Mouse (Mus musculus) large intestine, adult 2 months (tissue): ENCODE measurements at regions not wholly inside any gene's neighbourhood (a gene's known extent, or its start where the extent isn't known, plus 50 kb on each side); places are given as distances from the start of the nearest gene placed in this dataset.

Experiments used
- DNase-seq: peaks from one replicate; pipeline ENCODE4 v3.0.0-alpha.2; 2012; ENCODE audit warnings: low read depth, low spot score
- WGBS: fragments of 180-500 bp; shearing (Covaris S2); methylation state at CpG from one replicate; pipeline ENCODE4 v1.1.7; 2018; 5-methylcytosine and 5-hydroxymethylcytosine counted together

DNA sequence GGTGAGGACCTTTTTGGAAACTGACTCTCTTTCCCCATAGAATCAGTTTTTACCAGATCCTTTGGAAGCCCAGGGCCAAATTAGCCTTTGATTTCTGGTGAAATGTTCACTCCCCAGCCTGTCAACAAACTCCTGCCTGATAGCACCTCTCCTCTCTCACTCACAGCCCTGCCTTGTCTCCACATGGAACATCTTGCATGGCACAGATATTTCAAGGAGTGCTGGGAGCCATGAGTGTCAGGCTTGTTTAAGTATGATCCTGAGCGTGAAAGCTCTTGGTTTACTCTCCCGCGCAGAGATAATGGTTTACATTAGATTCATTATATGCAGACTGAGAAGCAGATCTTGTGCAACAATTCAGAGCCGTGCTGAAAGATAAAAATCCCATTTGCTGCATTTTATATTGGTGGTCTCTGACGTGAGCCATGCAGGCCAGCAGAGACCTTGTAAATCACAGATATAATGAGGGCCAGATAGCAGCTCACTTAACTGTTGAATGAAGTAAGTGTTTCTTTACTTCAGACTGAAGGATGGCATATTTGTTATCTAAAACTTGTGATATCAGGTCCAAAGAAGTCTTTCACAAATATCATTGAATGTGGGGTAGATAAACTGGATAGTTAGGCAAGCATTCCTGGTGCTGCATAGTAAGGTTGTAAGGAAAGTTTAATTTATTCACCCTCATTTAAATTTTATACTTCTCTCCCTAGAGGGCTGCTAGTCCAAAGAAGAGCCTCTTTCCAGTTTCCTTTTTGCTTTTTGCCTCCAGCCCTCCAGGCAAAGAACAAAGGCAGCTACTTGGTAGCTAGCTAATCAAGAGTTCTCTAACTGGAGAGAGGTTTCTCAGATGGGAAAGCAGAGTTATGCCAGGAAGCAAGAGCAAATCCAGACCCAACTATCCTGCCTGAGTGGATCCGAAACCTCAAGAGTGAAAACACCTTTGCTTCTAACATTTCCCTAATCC, 81.8 kb downstream of the Tbx18 start:
- WGBS, result 51% methylated on average over 6 of the region's 6 CpGs

DNA sequence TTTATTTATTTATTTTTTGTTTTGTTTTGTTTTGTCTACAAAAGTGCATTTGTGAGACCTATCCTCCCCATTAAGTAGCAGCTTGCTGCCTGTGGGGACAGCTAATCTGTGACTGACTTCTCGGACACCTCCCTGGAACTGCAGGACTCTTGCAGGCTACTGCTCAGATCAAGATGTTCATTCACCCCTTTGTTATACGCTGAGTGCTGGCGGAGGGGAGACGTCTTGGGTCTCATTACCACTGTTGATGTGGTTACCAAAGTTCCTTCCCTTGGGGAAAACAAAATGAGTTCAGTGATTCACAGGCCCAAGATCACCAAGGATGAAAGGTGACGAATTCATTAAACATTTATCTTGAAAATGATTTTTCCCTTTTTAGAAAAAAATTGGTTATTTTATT, 82.7 kb downstream of the Tbx18 start:
- 79% methylated on average over 5 of the region's 5 CpGs for WGBS
- no peak for DNase-seq

More for the DNA sequence above, 81.8 kb downstream of the Tbx18 start:
- no peak for DNase-seq

DNA sequence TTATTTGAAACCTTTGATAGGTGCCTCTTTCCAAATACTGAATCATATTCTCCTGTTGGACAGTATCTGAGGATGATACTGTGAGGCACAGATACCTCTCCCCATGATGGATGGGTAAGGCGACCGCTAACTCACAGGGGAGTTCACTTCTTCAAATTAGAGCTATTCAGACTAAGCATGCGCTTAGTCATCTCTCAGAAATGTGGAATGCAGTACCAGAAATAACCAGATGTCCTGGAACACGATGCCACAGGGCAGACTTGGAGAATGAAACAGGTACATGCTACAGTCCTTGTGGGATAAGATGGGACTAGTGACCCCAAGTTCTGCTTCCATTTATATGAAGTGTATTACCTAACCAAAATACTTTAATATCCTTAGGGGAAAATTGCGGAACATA, 86.0 kb downstream of the Tbx18 start:
- 82% methylated on average over 5 of the region's 5 CpGs for WGBS

DNA sequence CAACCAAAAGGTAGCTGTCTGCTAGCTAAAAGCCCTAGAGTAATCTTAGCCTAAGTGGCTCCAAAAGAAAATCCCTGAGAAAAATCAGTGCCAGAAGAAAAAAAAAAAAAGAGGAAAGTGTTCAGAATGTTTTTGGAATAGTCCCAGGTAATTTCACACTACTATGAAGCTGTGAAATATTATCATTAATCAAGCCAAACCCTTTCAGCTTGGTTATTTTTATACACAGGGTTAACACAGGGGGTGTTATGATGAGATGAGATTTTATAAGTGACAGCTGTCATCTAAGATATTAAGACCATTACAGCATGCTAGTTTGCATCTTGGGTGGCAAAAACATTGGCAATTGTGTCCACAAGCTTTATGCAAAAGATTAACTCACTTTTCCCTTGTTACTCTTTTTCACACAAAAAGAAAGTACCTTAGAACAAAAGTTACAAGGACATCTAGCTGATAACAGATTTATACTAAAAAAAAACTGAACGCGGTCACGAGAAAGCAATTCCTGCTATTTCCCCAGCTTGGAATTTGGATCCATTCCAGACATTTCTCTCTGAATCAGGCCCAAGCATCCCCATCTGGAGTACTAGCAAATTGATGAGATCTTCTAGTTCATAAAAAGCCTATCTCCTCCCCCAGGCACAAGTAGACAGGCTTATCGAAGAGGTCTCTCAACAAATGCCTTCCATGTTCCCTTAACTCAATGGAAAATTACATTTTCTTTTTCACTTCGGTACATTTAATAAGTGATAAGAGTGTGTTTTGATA, 97.0 kb downstream of the Tbx18 start:
- DNase-seq, result no peak
- WGBS, result 71% methylated on average over 5 of the region's 5 CpGs

More for the DNA sequence above, 86.0 kb downstream of the Tbx18 start:
- no peak for DNase-seq

DNA sequence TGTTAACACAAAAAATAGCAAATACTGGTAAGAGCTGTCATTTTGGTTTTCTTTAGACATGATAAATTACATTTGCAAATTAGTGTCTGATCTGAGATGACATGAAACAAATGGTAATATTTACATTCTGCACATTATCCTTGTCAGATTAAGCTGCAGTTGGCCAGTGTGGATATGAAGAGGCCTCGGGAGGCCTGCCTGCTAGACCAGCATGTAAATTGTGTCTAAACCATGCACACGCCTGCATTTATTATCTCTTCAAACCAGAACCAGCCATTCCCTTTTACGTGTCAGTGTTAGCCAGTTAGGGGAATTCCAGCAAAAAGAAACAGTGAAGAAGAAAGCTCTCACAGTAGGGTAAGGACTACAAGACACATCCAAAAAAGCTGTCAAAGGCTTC, 104.6 kb downstream of the Tbx18 start:
- WGBS, result 49% methylated on average over 3 of the region's 3 CpGs
- DNase-seq, result no peak

DNA sequence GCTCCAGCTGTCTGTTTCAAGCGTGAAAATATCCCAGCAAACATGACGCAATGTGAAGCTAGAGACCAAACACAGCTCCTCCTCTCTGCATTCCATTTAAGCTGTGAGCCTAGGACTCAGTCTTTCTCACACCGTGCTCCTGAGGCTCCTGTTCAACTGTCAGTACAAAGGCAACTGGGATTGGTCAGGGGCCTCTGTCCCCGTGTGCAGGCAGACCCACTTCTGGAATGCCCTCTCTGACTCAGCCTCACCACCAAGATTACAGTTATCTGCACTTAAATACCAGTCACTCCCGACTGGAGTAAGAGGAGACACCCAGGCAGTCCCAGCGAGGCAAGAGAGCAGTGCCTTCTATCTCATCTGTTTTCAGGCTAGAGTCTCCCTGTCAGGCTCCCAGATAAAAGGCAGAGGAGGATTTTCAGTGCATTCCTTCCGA, 112.8 kb downstream of the Tbx18 start:
- no peak for DNase-seq

DNA sequence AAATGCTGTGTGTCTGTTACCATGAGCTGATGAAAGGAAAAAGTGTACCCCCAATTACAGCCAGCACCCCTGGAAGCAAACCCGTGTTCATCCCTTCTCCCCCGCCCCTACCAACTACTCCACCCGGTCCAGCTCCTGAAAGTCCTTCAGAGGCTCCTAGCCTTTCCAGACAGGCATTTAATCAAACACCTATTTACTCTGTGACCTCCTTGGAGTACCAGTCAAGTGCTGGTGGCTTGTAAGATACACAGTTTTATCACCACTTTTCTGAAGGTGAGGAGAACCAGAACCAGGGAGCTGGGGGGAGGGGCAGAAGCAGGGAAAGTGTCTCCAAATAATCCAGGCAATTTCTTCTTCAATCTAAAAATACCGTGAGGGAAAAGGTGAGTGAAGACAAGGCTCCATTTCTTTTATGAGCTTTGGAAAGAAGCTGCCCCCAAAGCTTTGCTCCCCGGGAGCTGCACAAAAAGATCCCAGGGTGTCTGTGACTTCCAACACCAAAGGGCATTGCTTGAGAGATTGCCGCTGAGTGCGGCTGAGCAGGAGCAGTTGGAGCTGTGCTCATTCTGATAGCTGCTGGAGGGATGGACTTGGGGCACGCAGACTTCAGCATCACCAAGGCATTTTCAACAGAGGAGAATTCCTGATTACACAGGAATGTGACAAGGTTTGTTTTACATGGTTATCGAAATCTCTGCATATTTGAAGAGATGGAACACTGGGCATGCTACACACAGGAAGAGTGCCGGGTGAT, 123.0 kb downstream of the Tbx18 start:
- WGBS, result 44% methylated on average over 10 of the region's 10 CpGs
- DNase-seq, result no peak

More for the DNA sequence above, 112.8 kb downstream of the Tbx18 start:
- 32% methylated on average over 7 of the region's 7 CpGs for WGBS

DNA sequence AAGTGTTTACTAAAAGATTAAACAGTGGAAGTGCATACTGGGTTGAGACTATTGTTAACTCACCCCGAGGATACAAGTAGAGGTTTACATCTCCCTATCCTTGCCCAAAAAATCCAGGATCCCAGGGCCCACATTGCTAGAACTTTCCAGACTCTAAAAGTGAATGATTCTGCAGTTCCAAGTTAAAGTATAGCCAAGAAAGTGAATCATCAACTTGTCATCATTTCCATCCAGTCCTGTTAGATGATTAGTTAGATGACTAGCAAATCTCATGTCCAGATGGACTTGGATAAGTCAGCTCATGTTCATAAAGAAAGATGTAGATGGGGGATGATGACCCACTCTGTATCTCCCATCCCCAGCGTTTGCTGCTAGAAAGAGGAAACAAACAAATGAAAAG, 155.5 kb downstream of the Tbx18 start:
- no peak for DNase-seq
- 30% methylated on average over 2 of the region's 2 CpGs for WGBS

DNA sequence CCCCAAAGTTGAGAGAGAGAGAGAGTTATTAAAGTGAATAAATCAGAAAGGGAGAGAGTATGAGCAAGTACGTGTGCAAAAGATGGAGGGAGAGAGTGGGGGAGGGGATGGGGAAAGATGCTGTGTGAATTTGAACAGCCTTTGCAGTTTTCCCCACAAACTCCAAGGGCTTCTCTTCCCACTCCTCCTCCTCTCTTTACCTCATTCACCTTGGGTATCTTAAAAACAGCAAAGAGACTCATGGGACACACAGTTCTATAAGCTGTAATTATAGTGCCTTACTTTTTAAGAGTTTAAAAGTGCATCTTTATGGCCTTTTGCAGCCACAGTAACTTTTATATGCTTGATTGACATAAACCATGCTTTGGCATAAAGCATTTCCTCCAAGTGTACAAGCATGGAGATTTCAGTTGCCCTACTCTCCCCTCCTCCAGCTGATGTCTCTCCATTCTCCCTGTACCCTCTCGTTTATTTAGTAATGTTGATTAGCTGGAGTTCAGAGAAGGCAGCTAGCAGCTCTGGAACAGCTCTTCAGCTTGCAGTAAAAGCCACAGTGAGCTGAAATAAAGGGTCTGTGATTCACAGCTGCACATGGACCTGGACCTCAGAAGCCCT, 156.7 kb downstream of the Tbx18 start:
- WGBS, result 28% methylated on average over 2 of the region's 2 CpGs
- DNase-seq, result no peak

DNA sequence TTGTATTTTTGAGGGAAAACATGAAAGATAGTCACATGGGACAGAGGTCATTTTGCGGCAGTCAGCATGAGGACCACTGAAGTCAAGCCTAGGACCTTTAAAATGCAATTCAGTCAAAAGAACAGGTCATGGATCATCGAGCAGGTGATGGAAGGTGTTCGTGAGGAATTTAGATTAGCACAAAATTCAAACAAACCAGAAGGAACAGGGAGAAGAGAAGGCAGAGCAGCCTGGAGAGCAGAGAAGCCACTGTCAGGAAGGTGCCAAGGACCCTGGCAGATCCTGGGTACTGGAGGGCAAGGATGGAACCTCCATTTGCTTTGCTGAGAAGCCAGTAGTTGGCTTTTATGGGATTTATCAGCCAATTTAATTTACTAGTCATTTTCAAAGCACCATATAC, 167.8 kb downstream of the Tbx18 start:
- 38% methylated on average over 3 of the region's 3 CpGs for WGBS
- no peak for DNase-seq

DNA sequence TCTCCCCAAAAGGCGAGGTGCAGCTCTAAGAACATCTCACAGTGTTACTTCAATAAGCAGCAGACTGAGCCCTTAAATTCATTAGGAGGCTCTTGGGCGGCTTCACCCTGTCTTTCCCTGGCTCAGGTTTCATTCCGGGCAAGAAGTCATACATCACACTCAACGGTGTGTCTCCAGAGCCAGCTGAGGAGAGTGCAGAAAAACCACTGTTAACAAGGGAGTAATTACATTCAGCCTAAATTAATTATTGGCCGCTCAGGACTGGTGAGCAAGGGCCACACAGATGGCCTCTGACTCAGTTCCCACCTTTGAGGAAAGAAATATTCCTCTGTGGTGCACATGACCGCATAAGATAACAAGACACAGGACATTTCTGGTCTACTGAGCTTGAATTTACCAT, 168.3 kb downstream of the Tbx18 start:
- WGBS, result 41% methylated on average over 6 of the region's 6 CpGs

DNA sequence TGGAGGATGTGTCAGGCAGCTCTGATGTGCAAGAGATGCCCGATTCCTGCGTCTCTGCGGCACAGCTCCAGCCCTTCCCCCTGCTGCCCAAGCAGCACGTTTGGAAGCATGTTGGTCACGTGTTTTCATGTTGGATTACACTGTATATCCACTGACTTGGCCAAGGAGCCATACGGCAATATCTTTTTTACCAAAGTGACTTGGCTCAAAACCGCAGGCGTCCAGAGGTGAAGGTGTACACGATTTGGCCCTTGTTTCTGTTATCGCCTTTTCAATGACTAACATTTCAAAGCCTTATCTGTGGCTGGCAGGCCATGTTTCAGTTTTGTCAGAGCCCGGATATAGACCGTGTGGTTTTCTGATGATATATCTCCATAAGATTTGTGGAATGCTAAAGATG, 173.2 kb downstream of the Tbx18 start:
- no peak for DNase-seq
- WGBS, result 75% methylated on average over 12 of the region's 12 CpGs

More for the DNA sequence above, 168.3 kb downstream of the Tbx18 start:
- DNase-seq, result no peak

DNA sequence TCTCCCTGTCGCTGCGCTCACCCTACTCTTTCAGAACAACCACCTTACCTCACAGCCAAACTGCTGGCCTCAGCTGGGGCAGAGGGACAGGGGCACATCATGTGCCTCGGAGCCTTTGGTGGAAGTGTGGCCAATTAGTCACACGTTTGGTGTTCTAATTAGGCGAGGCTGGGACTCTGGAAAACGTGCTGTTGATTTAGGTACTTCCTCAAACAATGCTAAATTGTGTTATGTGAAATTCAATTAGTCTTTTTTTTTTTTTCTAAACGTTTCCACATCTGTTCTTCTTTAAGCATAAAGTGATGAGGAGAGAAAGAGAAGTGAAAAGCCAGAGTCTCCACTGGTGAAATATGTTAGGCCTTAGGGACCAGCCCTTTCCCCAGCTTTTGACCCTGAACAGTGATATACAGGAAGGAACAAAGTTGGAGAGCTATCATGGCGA, 174.1 kb downstream of the Tbx18 start:
- 16% methylated on average over 8 of the region's 8 CpGs for WGBS

DNA sequence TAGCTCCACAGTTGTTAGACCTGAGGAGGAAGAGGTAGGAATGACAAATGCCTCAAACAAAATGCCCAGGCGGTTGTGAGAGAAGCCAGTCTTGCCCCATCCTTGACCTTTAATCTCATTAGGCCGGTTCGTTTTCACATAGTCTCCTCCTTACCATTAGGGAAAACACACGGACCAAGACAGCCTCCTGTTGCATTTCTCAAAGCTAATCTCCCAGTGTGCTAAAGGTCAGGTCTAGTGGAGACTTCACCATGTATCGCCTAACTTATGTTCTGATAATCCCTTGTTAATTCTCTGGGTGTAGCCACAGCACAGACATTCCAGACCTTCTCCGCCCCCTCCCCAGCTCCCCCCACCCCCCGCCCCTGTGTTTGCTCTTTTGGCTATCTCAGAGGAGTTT, 174.5 kb downstream of the Tbx18 start:
- 16% methylated on average over 7 of the region's 7 CpGs for WGBS
- DNase-seq, result no peak

More for the DNA sequence above, 174.1 kb downstream of the Tbx18 start:
- DNase-seq, result no peak

DNA sequence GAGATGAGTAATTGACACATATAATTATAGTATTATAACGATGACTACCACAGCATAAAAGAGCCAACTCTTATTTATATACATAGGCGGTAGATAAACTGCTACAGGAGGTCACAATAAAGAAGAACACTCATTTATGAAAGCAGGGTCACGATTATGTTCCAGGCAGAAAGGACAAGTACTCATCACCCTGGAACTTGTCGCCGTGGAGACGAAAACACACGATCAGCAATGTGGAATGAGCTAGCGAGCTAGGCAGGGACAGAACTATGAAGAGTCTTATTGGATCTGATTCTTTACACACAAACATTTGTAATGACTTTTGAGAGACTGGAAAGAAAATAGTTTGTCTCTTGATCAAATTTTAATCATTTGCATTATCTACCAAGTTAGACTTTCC, 197.9 kb downstream of the Tbx18 start:
- DNase-seq, result no peak
- 75% methylated on average over 8 of the region's 8 CpGs for WGBS

DNA sequence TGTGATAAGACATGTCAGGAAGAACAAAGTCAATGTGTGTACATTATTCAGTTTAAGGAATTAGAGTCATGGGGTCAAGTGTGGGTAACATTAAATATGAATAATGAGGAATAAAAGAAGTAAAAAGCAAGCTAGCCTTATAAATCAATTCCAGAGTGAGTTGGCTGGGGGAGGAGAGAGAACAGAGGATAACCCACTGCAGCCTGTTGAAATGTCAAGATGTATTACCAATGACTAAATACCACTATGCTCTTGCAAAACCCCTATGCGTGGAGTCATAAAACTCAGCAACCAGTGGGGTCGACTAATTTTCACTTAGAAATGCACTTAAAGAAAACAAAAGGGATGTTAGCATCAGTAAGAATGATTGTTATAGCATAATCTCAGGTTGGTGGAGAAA, 201.2 kb downstream of the Tbx18 start:
- WGBS, result 71% methylated on average over 2 of the region's 2 CpGs
- no peak for DNase-seq

DNA sequence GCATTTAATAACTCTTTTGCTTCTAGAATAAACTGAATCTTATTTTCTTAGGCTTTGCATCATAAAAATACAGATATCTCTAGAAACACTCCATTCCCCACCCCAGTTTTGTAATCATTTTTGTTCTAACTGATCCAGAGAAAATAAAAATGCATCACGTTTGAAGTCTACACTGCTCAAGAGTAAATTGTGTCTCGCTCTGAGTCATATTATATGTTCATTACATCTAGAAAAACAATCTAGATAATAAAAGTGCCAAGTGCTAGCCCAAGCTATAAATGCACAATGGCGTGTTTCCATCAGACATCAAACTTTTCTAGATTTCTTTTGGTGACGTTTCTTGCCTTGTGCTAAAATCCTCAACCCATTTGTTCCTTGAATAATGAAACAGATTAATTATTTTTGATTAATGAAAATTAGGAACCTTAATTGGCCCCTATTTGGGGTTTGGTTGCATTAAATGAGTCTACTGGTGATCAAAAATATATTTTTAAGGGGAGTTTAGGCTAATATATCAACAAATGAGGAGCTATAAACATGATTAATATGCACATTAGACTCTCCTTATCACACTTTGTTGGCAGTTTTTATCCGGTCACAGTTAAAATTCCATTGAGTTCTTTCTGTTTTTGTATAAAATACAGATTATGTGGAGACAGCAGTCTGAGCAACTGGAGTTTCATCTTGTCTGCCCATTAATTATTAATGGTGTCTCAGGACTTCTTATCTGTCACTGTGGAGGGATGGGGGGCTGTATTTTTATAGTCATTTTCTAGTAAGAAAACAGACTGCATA, 206.0 kb downstream of the Tbx18 start:
- 67% methylated on average over 5 of the region's 5 CpGs for WGBS

DNA sequence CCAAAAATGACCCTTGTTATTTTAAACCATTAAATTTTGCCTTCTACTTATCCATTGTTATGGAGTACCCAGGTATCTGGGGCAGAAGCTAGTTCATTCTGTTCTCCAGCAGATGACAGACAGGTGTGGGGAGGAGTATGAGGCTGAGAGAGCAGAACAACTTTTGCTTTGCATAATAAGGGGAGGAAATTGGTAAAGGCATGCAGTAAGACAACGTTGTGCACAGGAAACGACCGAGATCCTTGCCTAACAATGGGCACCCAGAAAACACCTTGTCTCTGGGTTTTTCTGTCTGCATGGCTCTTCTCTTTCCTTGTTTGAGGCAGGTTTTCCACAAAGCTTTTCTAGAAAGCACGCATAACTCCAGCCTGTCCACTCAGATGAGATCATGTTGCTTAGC, 220.4 kb downstream of the Tbx18 start:
- WGBS, result 59% methylated on average over 4 of the region's 4 CpGs
- no peak for DNase-seq

More for the DNA sequence above, 206.0 kb downstream of the Tbx18 start:
- no peak for DNase-seq
